Mouse (Mus musculus) liver, adult 2 months (tissue): ENCODE data around the gene Macf1. TPM values are rescaled to one million over a fixed set of nuclear protein-coding genes. Genes with fewer than 3 reads are reported as not detected.

Experiments
- DNase-seq: peaks from one replicate; pipeline ENCODE4 v3.0.0-alpha.2; 2011; ENCODE audit warnings: low read depth, low spot score; ENCODE audit errors: extremely low read depth
- H3K27ac ChIP-seq: fragments of 200-500 bp; replicated peaks from 2 replicates; pipeline ENCODE4 v1.5.1; 2012; ENCODE audit warnings: low read depth, mild to moderate bottlenecking, control low read depth, inconsistent platforms, low read length; ENCODE audit not compliant: insufficient read depth
- H3K27me3 ChIP-seq: fragments of 200-500 bp; 2 replicates; pipeline ENCODE4 v1.6.1; 2012; ENCODE audit warnings: mild to moderate bottlenecking, moderate library complexity, low read length, inconsistent platforms; ENCODE audit not compliant: control insufficient read depth, insufficient read depth
- H3K36me3 ChIP-seq: fragments of 200-500 bp; 2 replicates; pipeline ENCODE4 v1.6.1; 2012; ENCODE audit warnings: low read length, inconsistent platforms; ENCODE audit not compliant: control insufficient read depth, insufficient read depth
- H3K4me1 ChIP-seq: fragments of 200-500 bp; 2 replicates; pipeline ENCODE4 v1.6.1; 2011; ENCODE audit warnings: low read length; ENCODE audit not compliant: control insufficient read depth, insufficient read depth
- H3K4me3 ChIP-seq: fragments of 200-500 bp; 2 replicates; pipeline ENCODE4 v1.5.1; 2011; ENCODE audit warnings: low read depth, mild to moderate bottlenecking, control low read depth, low read length, moderate library complexity; ENCODE audit not compliant: insufficient read depth
- H3K79me2 ChIP-seq: fragments of 200-500 bp; 2 replicates; pipeline ENCODE4 v1.6.1; 2012; ENCODE audit warnings: inconsistent platforms, mild to moderate bottlenecking, low read length, moderate library complexity; ENCODE audit not compliant: control insufficient read depth, insufficient read depth
- H3K9ac ChIP-seq: fragments of 200-500 bp; 2 replicates; pipeline ENCODE4 v1.6.1; 2012; ENCODE audit warnings: low read depth, mild to moderate bottlenecking, control low read depth, inconsistent platforms, low read length
- CTCF ChIP-seq: fragments of 200-500 bp; IDR thresholded peaks from 2 replicates; pipeline ENCODE4 v1.5.1; 2011; ENCODE audit warnings: low read depth, low read length, control low read depth
- POLR2A ChIP-seq: fragments of 200-500 bp; IDR thresholded peaks from 2 replicates; pipeline ENCODE4 v1.6.1; 2011; ENCODE audit warnings: low read length, control low read depth; ENCODE audit not compliant: insufficient read depth; ENCODE audit errors: extremely low read depth
- WGBS: fragments of 180-500 bp; shearing (Covaris S2); methylation state at CpG from one replicate; pipeline ENCODE4 v1.1.7; 2018; 5-methylcytosine and 5-hydroxymethylcytosine counted together
- polyA plus RNA-seq: library from polyadenylated mRNA; depleted of rRNA; stranded (reverse); fragments of >200 nt; gene quantifications from 2 replicates; pipeline ENCODE4 v1.2.3, GENCODE M21; 2012
- total RNA-seq: library from RNA; depleted of rRNA; stranded (reverse); fragments of >200 nt; gene quantifications from 2 replicates; pipeline ENCODE4 v1.2.3, GENCODE M21; 2014

Macf1 gene
- total and polyA plus RNA-seq, 2 experiments: 16.6 to 70.7 TPM

GRCm38 (mm10) chr4:123422828-123423227 is 261.3 kb downstream of the Macf1 start:
- WGBS: 72% methylated on average over 6 of the region's 6 CpGs
- H3K27me3 ChIP-seq: no peaks in the 10 kb centered on the region
- no peak overlapping the region for H3K4me3 ChIP-seq
- peaks cover 15% of the 10 kb centered on the region for H3K79me2 ChIP-seq
- no peak overlapping the region for H3K27ac ChIP-seq
- H3K4me1 ChIP-seq: peaks cover 32% of the 10 kb centered on the region
- DNase-seq: peak; percentile 38
- no peak for TF ChIP-seq CTCF
- no peak for TF ChIP-seq POLR2A
- no peaks in the 10 kb centered on the region; the same call in 1 of the 2 replicates for H3K36me3 ChIP-seq
- no peak overlapping the region for H3K9ac ChIP-seq

DNA sequence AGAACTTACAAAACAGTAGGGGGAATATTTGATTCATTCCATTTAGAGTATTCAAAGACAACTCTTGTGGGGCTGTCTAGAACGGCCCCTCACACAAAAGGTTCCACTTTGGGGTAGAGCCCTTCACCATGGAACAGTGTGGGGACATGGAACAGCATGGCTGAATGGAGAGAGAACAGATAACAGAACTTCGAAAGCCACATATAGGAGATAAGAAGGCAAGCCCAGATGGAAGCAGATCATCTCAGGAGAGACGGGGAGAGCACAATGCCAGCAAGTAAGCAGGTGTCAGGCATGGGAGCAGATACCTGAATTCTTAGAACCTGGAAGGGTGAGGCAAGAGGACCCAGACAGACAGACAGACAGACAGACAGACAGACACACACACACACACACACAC is 266.1 kb downstream of the Macf1 start:
- Histone ChIP-seq H3K36me3 (no peaks in the 10 kb centered on the region; the same call in 1 of the 2 replicates), H3K4me3 (no peak overlapping the region), H3K79me2 (peaks cover 5% of the 10 kb centered on the region), H3K9ac (no peak overlapping the region), H3K27me3 (no peaks in the 10 kb centered on the region), H3K4me1 (peaks cover 5% of the 10 kb centered on the region), H3K27ac (no peak overlapping the region)
- no peak for DNase-seq
- TF ChIP-seq CTCF: no peak
- TF ChIP-seq POLR2A: no peak
- 90% methylated on average over 3 of the region's 3 CpGs for WGBS

DNA sequence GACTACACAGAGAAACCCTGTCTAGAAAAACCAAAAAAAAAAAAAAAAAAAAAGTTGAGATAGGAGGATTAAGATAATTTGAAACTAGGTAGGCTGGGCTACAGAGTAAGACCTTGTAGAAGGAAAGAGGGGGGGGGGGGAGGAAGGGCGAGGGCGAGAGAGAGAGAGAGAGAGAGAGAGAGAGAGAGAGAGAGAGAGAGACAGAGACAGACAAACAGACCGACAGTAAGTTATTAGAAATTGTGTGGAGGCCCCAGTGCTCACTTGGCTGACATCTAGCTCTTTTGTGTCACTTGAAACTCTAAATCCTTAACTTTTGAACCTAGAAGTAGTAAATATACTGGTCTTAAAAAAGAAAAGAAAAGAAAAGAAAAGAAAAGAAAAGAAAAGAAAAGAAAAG is 266.7 kb downstream of the Macf1 start:
- peaks cover 9% of the 10 kb centered on the region for H3K4me1 ChIP-seq
- 64% methylated on average over 2 of the region's 3 CpGs for WGBS
- H3K27me3 ChIP-seq: no peaks in the 10 kb centered on the region
- TF ChIP-seq POLR2A (no peak), CTCF (no peak)
- H3K79me2 ChIP-seq: peaks cover 5% of the 10 kb centered on the region
- H3K27ac ChIP-seq: no peak overlapping the region
- no peak for DNase-seq
- no peaks in the 10 kb centered on the region; the same call in 1 of the 2 replicates for H3K36me3 ChIP-seq
- no peak overlapping the region for H3K9ac ChIP-seq
- H3K4me3 ChIP-seq: no peak overlapping the region

- Histone ChIP-seq H3K4me1 (peaks cover 11% of the 10 kb centered on the region), H3K27ac (no peak overlapping the region), H3K4me3 (no peak overlapping the region), H3K36me3 (no peaks in the 10 kb centered on the region; the same call in 1 of the 2 replicates), H3K27me3 (no peaks in the 10 kb centered on the region), H3K9ac (no peak overlapping the region), H3K79me2 (peaks cover 5% of the 10 kb centered on the region)
- TF ChIP-seq POLR2A: no peak
- TF ChIP-seq CTCF: no peak
- 85% methylated on average over 2 of the region's 2 CpGs for WGBS
- DNase-seq: no peak
Observed at GRCm38 (mm10) chr4:123416829-123417228, 267.3 kb downstream of the Macf1 start.

DNA sequence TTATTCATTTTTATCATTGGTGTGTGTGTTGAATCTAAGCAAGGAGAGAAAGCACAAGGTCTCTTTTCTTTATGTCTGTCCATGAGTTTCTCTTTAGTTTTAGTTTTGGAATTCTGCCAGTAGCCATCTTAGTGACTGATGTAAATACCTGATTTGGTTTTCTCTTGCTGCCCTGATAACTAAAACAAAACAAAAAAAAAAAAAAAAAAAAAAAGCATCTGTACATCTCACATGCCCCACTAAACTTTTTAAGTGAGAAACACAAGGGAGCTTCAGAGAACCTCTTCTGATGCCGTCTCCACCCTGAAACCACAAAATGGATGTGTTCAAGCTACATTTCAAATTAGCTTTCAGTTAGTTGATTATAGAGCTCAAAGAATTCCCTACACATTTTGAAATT is 268.6 kb downstream of the Macf1 start:
- peaks cover 5% of the 10 kb centered on the region for H3K79me2 ChIP-seq
- TF ChIP-seq CTCF: no peak
- no peak for TF ChIP-seq POLR2A
- 98% methylated on average over 1 of the region's 1 CpGs for WGBS
- no peaks in the 10 kb centered on the region for H3K27me3 ChIP-seq
- H3K4me1 ChIP-seq: peaks cover 9% of the 10 kb centered on the region
- no peak overlapping the region for H3K9ac ChIP-seq
- no peak overlapping the region for H3K4me3 ChIP-seq
- H3K27ac ChIP-seq: no peak overlapping the region
- H3K36me3 ChIP-seq: no peaks in the 10 kb centered on the region; the same call in 1 of the 2 replicates
- no peak for DNase-seq

DNA sequence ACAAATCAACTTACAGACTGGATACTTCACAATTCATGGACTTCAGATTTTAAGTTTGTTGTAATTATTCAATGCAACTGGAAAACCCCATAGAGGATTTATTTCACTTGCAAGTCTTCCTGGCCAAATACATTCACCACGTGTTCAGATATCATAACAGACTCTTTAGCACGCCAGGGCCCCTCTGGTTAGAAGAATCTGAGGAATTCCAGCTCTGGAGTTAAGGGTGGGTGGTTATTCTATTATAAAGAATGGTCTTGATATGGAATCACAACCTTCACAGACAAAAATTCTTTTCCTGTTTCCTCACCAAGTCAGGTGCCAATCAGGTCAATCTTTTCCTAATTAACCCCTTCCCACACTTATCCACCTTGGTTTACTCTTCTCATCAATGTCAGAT is 270.3 kb downstream of the Macf1 start:
- Histone ChIP-seq H3K4me1 (peaks cover 10% of the 10 kb centered on the region), H3K27me3 (no peaks in the 10 kb centered on the region), H3K4me3 (no peak overlapping the region), H3K36me3 (no peaks in the 10 kb centered on the region; the same call in 1 of the 2 replicates), H3K9ac (no peak overlapping the region), H3K27ac (no peak overlapping the region), H3K79me2 (peaks cover 13% of the 10 kb centered on the region)
- TF ChIP-seq CTCF: no peak
- TF ChIP-seq POLR2A: no peak
- WGBS: 63% methylated on average over 2 of the region's 2 CpGs
- DNase-seq: no peak
